Mouse (Mus musculus) thymus, postnatal 25 days (tissue): ENCODE results near the gene Cpeb2.

ENCODE experiments used
- DNase-seq: peaks from one replicate; pipeline ENCODE4 v3.0.0; 2022

Gene Cpeb2

DNA sequence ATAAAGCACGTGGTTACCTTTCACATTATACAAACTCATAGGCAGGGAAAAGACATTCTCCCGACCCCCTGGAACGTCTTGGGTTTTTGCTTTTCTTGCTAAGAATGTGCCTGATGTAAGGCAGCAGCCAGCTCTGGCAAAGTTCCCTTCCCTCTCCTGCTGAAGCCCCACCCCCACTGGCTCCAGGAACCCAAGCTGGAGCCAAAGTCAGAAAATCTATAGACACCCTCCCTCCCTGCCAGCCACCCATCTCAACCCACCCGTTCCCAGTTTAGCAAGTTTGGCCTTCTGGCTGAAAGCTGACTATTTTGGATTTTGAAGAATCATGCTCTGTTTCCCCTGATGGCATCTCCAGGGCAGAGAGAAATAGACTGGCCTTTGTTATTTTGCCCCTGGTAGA lies 95.6 kb downstream of the Cpeb2 start:
- no peak for DNase-seq

DNA sequence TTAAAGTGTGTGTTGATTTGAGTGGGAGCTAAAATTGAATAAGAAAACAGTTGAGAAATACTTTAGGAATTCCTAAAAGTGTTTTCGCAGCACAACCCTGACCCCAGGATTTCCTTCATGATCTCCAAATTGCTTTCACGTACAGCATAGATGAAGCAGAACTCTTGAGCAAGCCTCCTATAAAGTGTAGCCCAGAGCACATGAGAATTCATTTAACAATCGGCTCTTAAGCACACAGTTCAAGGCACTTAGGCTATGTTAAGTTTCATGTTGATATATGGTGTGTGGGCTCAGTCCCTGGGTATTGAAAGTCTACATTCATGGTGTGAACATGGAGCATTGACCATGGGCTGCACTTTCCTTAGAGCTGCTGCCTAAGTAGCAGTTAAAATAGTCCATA lies 97.3 kb downstream of the Cpeb2 start:
- no peak for DNase-seq

DNA sequence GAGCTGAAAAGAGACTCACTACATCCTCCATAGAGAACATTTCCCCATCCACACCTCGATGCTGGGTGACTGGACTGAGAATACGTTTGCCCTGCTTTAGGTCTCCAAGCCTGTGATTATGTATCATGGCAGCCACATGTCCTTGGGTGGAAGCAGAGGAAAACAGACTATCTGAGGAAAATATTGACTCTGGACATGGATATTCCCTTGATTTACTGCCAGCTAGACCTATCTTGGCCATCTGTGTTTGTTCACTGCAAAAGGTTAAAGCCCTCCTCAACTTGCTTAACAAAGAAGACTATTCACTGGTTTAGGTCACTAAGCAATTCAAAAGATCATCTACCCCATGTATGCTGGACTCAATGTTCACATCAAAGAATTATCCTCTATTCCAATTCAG lies 101.5 kb downstream of the Cpeb2 start:
- no peak for DNase-seq

DNA sequence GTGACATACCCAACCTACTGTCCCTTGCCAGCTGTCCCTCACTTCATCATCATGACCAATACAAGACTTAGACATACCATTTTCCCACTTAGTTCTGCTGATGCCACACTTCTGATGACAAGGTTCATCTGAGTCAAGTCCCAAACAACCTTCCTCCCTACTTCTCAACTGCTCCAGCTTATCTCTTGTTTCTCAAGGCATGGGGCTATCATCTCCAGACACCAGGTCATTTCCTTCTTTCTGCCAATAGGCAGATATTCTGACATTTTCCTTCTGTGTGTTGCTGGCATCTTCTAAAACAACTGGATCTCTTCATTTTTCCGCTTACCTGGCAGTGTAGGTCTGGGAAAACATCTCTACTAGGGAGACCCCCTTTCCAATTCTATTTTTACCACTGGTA lies 104.2 kb downstream of the Cpeb2 start:
- no peak for DNase-seq

DNA sequence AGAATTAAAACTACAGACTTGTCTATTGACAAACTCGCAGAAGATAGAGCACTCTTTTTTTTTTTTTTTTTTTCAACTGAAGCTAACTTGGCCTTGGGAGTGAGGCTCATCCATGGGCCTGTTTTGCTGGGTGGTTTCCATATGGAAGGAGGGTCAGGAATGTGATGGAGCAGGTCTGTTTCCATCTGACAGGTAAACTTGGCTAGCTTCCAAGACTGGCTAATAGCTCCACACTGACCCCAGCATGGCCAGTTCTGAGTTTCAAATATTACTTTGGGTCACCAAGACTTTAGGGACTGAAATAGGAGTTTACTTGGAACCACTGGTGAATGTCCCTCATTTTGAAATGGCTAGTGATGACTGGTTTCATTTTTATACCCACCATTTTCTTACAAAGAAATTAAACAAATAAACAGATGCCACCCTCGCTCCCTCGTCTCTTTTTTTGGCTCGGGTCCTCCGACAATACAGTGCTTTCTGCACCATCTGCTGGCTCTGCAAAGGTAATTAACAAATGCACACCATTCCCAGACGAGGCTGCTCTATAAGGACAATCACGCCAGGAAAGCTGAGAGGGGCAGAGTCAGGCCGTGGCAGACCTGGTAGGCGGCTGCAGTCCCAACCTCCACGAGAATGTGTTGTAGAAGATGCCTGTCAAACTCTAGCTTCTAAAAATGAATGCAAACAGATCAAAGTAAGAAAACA lies 106.0 kb downstream of the Cpeb2 start:
- DNase-seq = no peak
